Mouse (Mus musculus): ENCODE measurements around the gene Podxl2. TPM values are rescaled to one million over a fixed set of nuclear protein-coding genes. Genes with fewer than 3 reads are reported as not detected.
A peak's percentile ranks its signal among the peaks of the same experiment; 100 is the strongest.

Gene Podxl2
- polyA plus RNA-seq, 1 experiment: 7.7 TPM

DNA sequence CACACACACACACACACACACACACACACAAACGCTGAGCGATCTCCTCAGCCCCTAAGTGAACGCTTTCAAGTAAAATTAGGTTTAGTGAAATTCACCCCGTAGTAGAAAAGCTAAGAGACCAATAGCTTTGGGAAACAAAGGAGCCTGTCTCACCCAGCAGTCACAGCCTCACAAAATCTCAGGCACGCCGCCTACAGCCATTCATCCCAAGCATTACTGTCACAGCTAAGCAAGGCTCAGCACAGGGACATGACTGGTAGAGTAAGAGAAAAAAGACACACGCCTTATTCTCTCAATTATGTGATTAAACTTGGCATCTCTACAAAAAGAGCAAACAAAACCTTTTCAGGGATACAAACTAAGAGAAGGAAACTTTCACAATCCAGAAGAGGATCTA lies 6.5 kb upstream of the Podxl2 start:
- DNase-seq (ENCODE audit: low read depth in 1 of 2, low spot score in 2 of 2): no peak
- H3K4me1 ChIP-seq (ENCODE audit: control insufficient read depth, insufficient read depth, insufficient read length): no peaks in the 10 kb centered on the region
- H3K27me3 ChIP-seq (ENCODE audit: control insufficient read depth, insufficient read depth, low read length): no peaks in the 10 kb centered on the region
- H3K36me3 ChIP-seq (ENCODE audit: control insufficient read depth, insufficient read depth, low read length): peaks cover 23% of the 10 kb centered on the region
- WGBS: 94% methylated on average over 7 of the region's 7 CpGs
- no peak overlapping the region for H3K27ac ChIP-seq (ENCODE audit: insufficient read depth, low read length)
- no peak overlapping the region for H3K4me3 ChIP-seq (ENCODE audit: extremely low read depth, insufficient read depth, insufficient read length)
- TF ChIP-seq CTCF (IDR thresholded peaks at IDR 0.05; ENCODE audit: extremely low read depth, insufficient read depth, insufficient read length, insufficient replicate concordance) (no peak), POLR2A (IDR thresholded peaks at IDR 0.05; ENCODE audit: low read depth, low read length) (no peak)

DNA sequence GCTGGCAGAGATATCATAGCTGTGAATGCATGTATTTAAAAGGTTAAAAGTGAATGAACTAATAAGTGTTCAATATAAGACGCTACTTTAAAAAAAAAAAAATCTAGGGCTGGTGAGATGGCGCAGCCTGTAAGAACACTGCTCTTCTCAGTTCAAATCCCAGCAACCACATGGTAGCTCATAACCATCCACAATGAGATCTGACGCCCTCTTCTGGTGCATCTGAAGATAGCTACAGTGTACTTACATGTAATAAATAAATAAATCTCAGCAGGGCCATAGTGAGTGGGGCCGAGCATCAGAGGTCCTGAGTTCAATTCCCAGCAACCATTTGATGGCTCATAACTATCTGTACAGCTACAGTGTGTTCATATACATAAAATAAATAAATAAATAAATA lies 4.6 kb upstream of the Podxl2 start:
- Histone ChIP-seq H3K27ac (ENCODE audit: insufficient read depth, low read length) (no peak overlapping the region), H3K4me1 (ENCODE audit: control insufficient read depth, insufficient read depth, insufficient read length) (peaks cover 2% of the 10 kb centered on the region), H3K4me3 (ENCODE audit: extremely low read depth, insufficient read depth, insufficient read length) (no peak overlapping the region), H3K36me3 (ENCODE audit: control insufficient read depth, insufficient read depth, low read length) (peaks cover 11% of the 10 kb centered on the region), H3K27me3 (ENCODE audit: control insufficient read depth, insufficient read depth, low read length) (peaks cover 7% of the 10 kb centered on the region; the same call in 1 of the 2 replicates)
- no peak for DNase-seq (ENCODE audit: low read depth in 1 of 2, low spot score in 2 of 2)
- 75% methylated on average over 4 of the region's 4 CpGs for WGBS
- TF ChIP-seq POLR2A (IDR thresholded peaks at IDR 0.05; ENCODE audit: low read depth, low read length) (no peak), CTCF (IDR thresholded peaks at IDR 0.05; ENCODE audit: extremely low read depth, insufficient read depth, insufficient read length, insufficient replicate concordance) (no peak)

DNA sequence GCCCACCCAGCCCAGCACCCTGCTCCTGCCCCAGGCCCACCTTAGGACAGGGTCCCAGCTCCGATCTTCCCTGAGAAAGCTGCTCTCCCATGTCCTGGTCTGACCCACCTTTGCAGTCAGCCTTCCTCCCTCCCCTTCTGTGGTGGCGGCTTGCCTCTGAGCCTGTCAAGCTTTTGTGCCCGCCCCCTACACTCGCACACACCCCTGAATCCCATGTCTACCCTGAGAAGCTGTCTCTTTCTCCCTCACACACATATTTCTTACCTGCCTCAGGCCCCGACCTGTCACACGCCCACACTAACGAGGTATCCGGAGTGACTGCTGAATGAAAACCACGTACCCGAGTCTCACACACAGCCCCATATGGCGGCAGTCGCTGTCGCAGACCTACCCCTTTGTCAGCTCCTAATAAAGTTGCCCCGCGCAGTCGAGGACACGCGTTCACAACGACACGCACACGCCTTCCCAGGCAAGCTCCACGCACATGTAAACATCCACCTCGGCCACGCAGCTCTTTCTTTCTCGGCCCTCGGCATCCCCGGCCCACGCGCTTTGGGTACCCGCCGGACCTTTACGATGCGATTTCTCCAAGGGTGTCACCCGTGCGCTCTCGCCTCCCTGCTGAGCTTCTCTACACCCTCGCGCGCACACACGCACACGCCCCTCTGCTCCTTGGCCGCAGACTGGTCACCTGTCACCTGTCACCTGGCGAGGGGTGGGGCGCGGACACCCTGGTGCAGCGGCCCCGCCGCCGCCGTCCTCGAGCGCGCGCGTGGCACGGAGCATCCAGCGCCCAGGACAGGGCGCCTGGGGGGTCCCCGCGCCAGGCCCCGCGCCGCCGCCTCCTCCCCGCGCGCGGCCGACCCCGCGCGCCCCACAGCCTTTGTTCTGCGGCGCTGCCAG lies 628 bp downstream of the Podxl2 start:
- TF ChIP-seq CTCF (IDR thresholded peaks at IDR 0.05; ENCODE audit: extremely low read depth, insufficient read depth, insufficient read length, insufficient replicate concordance) (no peak), POLR2A (IDR thresholded peaks at IDR 0.05; ENCODE audit: low read depth, low read length) (no peak)
- DNase-seq (ENCODE audit: low read depth in 1 of 2, low spot score in 2 of 2): no peak
- Histone ChIP-seq H3K4me3 (ENCODE audit: extremely low read depth, insufficient read depth, insufficient read length) (peak overlapping the region; percentile 33), H3K27me3 (ENCODE audit: control insufficient read depth, insufficient read depth, low read length) (peaks cover 15% of the 10 kb centered on the region), H3K36me3 (ENCODE audit: control insufficient read depth, insufficient read depth, low read length) (no peaks in the 10 kb centered on the region), H3K4me1 (ENCODE audit: control insufficient read depth, insufficient read depth, insufficient read length) (peaks cover 5% of the 10 kb centered on the region), H3K27ac (ENCODE audit: insufficient read depth, low read length) (no peak overlapping the region)
- 16% methylated on average over 73 of the region's 74 CpGs for WGBS

GRCm38 (mm10) chr6:88872811-88873210 lies 2.0 kb downstream of the Podxl2 start:
- TF ChIP-seq CTCF (IDR thresholded peaks at IDR 0.05; ENCODE audit: extremely low read depth, insufficient read depth, insufficient read length, insufficient replicate concordance) (no peak), POLR2A (IDR thresholded peaks at IDR 0.05; ENCODE audit: low read depth, low read length) (no peak)
- Histone ChIP-seq H3K36me3 (ENCODE audit: control insufficient read depth, insufficient read depth, low read length) (no peaks in the 10 kb centered on the region), H3K4me3 (ENCODE audit: extremely low read depth, insufficient read depth, insufficient read length) (no peak overlapping the region), H3K4me1 (ENCODE audit: control insufficient read depth, insufficient read depth, insufficient read length) (peaks cover 5% of the 10 kb centered on the region), H3K27me3 (ENCODE audit: control insufficient read depth, insufficient read depth, low read length) (peaks cover 15% of the 10 kb centered on the region), H3K27ac (ENCODE audit: insufficient read depth, low read length) (no peak overlapping the region)
- WGBS: 54% methylated on average over 7 of the region's 7 CpGs
- DNase-seq (ENCODE audit: low read depth in 1 of 2, low spot score in 2 of 2): no peak

DNA sequence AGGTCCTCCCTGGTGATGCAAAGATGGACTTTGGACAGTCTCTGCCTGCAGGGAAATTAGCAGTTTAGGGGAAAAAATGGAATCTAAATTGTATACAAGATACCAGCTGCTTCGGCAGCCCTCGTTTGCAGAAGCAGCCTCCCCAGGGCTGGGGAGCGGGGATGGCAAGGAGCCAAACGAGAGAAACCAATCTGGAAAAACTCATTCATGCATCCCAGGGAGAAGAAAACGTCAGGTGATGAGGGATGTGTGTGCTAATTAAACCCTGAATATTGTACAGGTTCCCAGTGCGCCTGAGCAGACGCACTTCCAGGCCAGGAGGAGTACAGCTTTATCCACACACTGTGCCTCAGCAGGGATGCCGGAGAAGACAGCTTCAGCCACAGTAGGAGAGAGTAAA lies 3.3 kb downstream of the Podxl2 start:
- peaks cover 15% of the 10 kb centered on the region for H3K27me3 ChIP-seq (ENCODE audit: control insufficient read depth, insufficient read depth, low read length)
- no peaks in the 10 kb centered on the region for H3K36me3 ChIP-seq (ENCODE audit: control insufficient read depth, insufficient read depth, low read length)
- H3K4me3 ChIP-seq (ENCODE audit: extremely low read depth, insufficient read depth, insufficient read length): no peak overlapping the region
- TF ChIP-seq CTCF (IDR thresholded peaks at IDR 0.05; ENCODE audit: extremely low read depth, insufficient read depth, insufficient read length, insufficient replicate concordance): no peak
- H3K27ac ChIP-seq (ENCODE audit: insufficient read depth, low read length): no peak overlapping the region
- WGBS: 76% methylated on average over 8 of the region's 8 CpGs
- DNase-seq (ENCODE audit: low read depth in 1 of 2, low spot score in 2 of 2): no peak
- H3K4me1 ChIP-seq (ENCODE audit: control insufficient read depth, insufficient read depth, insufficient read length): peaks cover 5% of the 10 kb centered on the region

GRCm38 (mm10) chr6:88870594-88870993 lies 4.2 kb downstream of the Podxl2 start:
- H3K4me1 ChIP-seq (ENCODE audit: control insufficient read depth, insufficient read depth, insufficient read length): peaks cover 5% of the 10 kb centered on the region
- H3K27ac ChIP-seq (ENCODE audit: insufficient read depth, low read length): no peak overlapping the region
- no peaks in the 10 kb centered on the region for H3K36me3 ChIP-seq (ENCODE audit: control insufficient read depth, insufficient read depth, low read length)
- TF ChIP-seq CTCF (IDR thresholded peaks at IDR 0.05; ENCODE audit: extremely low read depth, insufficient read depth, insufficient read length, insufficient replicate concordance) (no peak), POLR2A (IDR thresholded peaks at IDR 0.05; ENCODE audit: low read depth, low read length) (no peak)
- H3K27me3 ChIP-seq (ENCODE audit: control insufficient read depth, insufficient read depth, low read length): peaks cover 15% of the 10 kb centered on the region
- H3K4me3 ChIP-seq (ENCODE audit: extremely low read depth, insufficient read depth, insufficient read length): no peak overlapping the region
- DNase-seq (ENCODE audit: low read depth in 1 of 2, low spot score in 2 of 2): no peak
- 76% methylated on average over 4 of the region's 4 CpGs for WGBS

DNA sequence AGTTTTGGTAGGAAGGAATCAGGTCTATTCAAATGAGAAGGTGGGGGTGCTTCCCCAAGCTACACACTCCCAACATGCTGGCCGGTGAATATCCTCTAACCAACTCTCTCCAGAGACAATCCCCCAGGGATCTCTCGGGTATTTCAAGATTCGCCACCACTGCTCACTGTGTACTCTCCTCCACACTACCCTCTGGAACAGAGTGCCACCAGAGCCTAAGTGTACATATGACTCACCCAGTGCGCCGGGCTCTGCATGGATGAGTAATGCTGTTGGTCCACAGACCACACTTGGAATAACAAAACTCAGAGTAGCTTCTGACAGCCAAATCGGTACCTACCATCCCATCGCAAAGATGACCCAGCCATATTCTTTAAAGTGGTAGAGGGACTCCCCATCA lies 5.4 kb downstream of the Podxl2 start:
- no peak for DNase-seq (ENCODE audit: low read depth in 1 of 2, low spot score in 2 of 2)
- H3K27me3 ChIP-seq (ENCODE audit: control insufficient read depth, insufficient read depth, low read length): peaks cover 8% of the 10 kb centered on the region
- 81% methylated on average over 7 of the region's 7 CpGs for WGBS
- H3K4me1 ChIP-seq (ENCODE audit: control insufficient read depth, insufficient read depth, insufficient read length): peaks cover 3% of the 10 kb centered on the region
- no peak for TF ChIP-seq POLR2A (IDR thresholded peaks at IDR 0.05; ENCODE audit: low read depth, low read length)
- TF ChIP-seq CTCF (IDR thresholded peaks at IDR 0.05; ENCODE audit: extremely low read depth, insufficient read depth, insufficient read length, insufficient replicate concordance): no peak
- no peak overlapping the region for H3K27ac ChIP-seq (ENCODE audit: insufficient read depth, low read length)
- H3K4me3 ChIP-seq (ENCODE audit: extremely low read depth, insufficient read depth, insufficient read length): no peak overlapping the region
- no peaks in the 10 kb centered on the region for H3K36me3 ChIP-seq (ENCODE audit: control insufficient read depth, insufficient read depth, low read length)

Data from spleen, adult 2 months (tissue).